Mouse (Mus musculus) ES-E14 (cell line): Measurements from ENCODE around the gene Sh2d4b. TPM values are rescaled to one million over a fixed set of nuclear protein-coding genes. Genes with fewer than 3 reads are reported as not detected.

Source experiments
- DNase-seq: peaks from one replicate; pipeline ENCODE4 v3.0.0-alpha.2; 2013; ENCODE audit warnings: low read depth, low spot score
- H3K27ac ChIP-seq: 2 replicates; pipeline ENCODE4 v1.5.1; 2012; ENCODE audit warnings: low read depth, mild to moderate bottlenecking, low read length, moderate library complexity, mixed read lengths; ENCODE audit not compliant: poor library complexity, insufficient read depth, severe bottlenecking
- H3K36me3 ChIP-seq: 2 replicates; pipeline ENCODE4 v1.6.1; 2012; ENCODE audit warnings: mild to moderate bottlenecking, low read length, moderate library complexity, mixed read lengths; ENCODE audit not compliant: control insufficient read depth, poor library complexity, insufficient read depth, severe bottlenecking
- H3K4me1 ChIP-seq, 2 experiments: fragments of 150-350 bp in 1 of 2; sonication (generic) in 1 of 2; 2 replicates each; pipeline ENCODE4 v1.6.1; 2012; ENCODE audit warnings: low read length in 2 of 2, mild to moderate bottlenecking in 1 of 2, mixed read lengths in 1 of 2; ENCODE audit not compliant: control insufficient read depth in 2 of 2, insufficient read depth in 2 of 2, poor library complexity in 1 of 2
- H3K4me3 ChIP-seq, 2 experiments: fragments of 150-350 bp in 1 of 2; sonication (generic) in 1 of 2; 2 replicates each; pipeline ENCODE4 v1.5.1; 2012; ENCODE audit warnings: low read length in 2 of 2, low read depth in 1 of 2, mild to moderate bottlenecking in 1 of 2, mixed read lengths in 1 of 2; ENCODE audit not compliant: insufficient read depth in 1 of 2, poor library complexity in 1 of 2, severe bottlenecking in 1 of 2
- H3K9ac ChIP-seq: 2 replicates; pipeline ENCODE4 v1.6.1; 2012; ENCODE audit warnings: low read depth, mild to moderate bottlenecking, low read length, mixed read lengths; ENCODE audit not compliant: poor library complexity, insufficient read depth, severe bottlenecking
- H3K9me3 ChIP-seq: fragments of 150-350 bp; sonication (generic); 2 replicates; pipeline ENCODE4 v1.6.1; 2012; ENCODE audit warnings: low read depth, mild to moderate bottlenecking, low read length; ENCODE audit not compliant: control insufficient read depth, insufficient read depth
- CHD2 ChIP-seq: IDR thresholded peaks from 2 replicates; pipeline ENCODE4 v1.6.1; 2014; ENCODE audit warnings: mild to moderate bottlenecking, low read depth, low read length, inconsistent platforms
- HCFC1 ChIP-seq: IDR thresholded peaks from 2 replicates; pipeline ENCODE4 v1.6.1; 2012; ENCODE audit warnings: low read length, inconsistent platforms, borderline replicate concordance; ENCODE audit not compliant: insufficient read depth
- MAFK ChIP-seq: IDR thresholded peaks from 2 replicates; pipeline ENCODE4 v1.6.1; 2014; ENCODE audit warnings: mild to moderate bottlenecking, low read depth, low read length, inconsistent platforms; ENCODE audit not compliant: insufficient read depth
- ZC3H11A ChIP-seq: IDR thresholded peaks from 2 replicates; pipeline ENCODE4 v1.6.1; 2012; ENCODE audit warnings: low read depth, mild to moderate bottlenecking, inconsistent platforms, low read length, borderline replicate concordance
- ZNF384 ChIP-seq: IDR thresholded peaks from 2 replicates; pipeline ENCODE4 v1.6.1; 2012; ENCODE audit warnings: low read depth, low read length, inconsistent platforms
- in situ Hi-C, 2 experiments: fragments of 600-800 bp; cut with MboI; formaldehyde crosslinking; loops; one replicate each; pipeline ENCODE4 v1.15.1; 2025; ENCODE audit warnings: low sequenced_read_pairs in 2 of 2, inconsistent platforms in 1 of 2; ENCODE audit not compliant: unreplicated experiment in 2 of 2
- total RNA-seq: library from RNA; depleted of rRNA; stranded (reverse); fragments of 300-350 nt; gene quantifications from 2 replicates; pipeline ENCODE4 v1.2.3, GENCODE M21; 2012; rRNA removed

The Sh2d4b gene
- 2.5 and 2.6 TPM in 2 replicates for total RNA-seq

DNA sequence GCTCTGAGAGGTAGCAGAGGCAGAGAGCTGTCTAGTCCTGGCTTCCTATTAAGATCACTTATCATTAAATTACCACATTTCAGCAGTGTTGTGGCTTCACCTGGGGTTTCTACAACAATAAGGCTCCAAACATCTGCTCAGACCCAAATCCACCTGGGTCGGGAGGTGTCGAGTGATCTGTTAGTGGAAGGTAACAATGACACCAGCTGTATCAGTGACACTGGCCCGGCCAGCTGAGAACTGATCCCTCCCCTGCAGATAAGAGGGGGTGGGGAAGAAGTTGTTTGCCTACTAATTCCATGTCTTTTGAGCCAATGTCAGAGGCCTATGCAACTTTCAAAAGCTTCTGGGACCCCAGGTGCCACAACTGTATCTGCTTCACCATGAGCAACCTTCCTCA is at the start of gene Sh2d4b:
Gene Sh2d4b, minus strand, starts transcription at position 71 of the 400 bp plus-strand sequence.
- TF ChIP-seq ZC3H11A (no peak), ZNF384 (no peak), CHD2 (no peak), MAFK (no peak), HCFC1 (no peak)
- Histone ChIP-seq H3K9me3 (no peaks in the 10 kb centered on the region), H3K36me3 (no peaks in the 10 kb centered on the region), H3K4me1 (peaks cover 9 to 10% of the 10 kb centered on the region in 2 experiments), H3K27ac (peak within 1 kb of the TSS; percentile 77; the same call in 1 of the 2 replicates), H3K4me3 (peak within 1 kb of the TSS in 1 of 2 experiments; percentile 23; a peak in 1 of 4 replicates), H3K9ac (peak within 1 kb of the TSS; percentile 59; the same call in 1 of the 2 replicates)
- no peak for DNase-seq
- in situ Hi-C loops: no loop called here

GRCm38 (mm10) chr14:40942429-40942828 is 49.4 kb upstream of the Sh2d4b start:
- no peak overlapping the region for H3K9ac ChIP-seq
- no peaks in the 10 kb centered on the region for H3K36me3 ChIP-seq
- TF ChIP-seq CHD2 (no peak), ZC3H11A (no peak), ZNF384 (no peak), MAFK (no peak), HCFC1 (no peak)
- DNase-seq: no peak
- peaks cover 0 to 3% of the 10 kb centered on the region in 2 experiments; a peak in 1 of 4 replicates for H3K4me1 ChIP-seq
- no peaks in the 10 kb centered on the region for H3K9me3 ChIP-seq
- no peak overlapping the region for H3K4me3 ChIP-seq
- no peak overlapping the region for H3K27ac ChIP-seq
- in situ Hi-C loops: no loop called here

DNA sequence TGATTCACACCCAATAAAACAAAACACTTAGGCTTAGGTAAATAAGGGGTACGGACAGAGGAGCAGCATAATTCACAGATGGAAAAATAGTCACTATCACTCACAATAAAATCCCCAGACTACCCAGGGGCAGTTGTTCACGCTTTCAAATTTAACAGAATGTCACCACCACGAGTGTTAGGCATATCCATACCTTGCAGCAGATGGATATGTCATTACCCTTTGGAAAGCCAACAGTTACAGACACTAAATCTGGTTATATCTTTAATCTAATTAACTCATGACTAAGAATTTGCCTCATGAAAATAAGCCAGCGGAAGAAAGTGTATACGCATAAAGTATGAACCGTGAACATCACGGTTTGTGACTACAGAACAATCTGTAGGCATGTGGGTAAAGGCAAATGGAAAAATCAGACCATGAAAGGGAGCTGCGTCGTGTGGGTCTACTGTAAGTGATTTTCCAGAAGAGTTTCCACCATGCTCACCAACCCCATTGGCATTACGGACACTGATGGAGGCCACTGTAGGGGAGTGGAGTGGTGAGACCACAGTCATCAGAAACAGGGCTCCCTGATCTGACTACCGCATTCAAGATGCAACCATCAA is 45.4 kb upstream of the Sh2d4b start:
- no peak overlapping the region for H3K9ac ChIP-seq
- no peaks in the 10 kb centered on the region for H3K36me3 ChIP-seq
- TF ChIP-seq ZNF384 (no peak), MAFK (no peak), ZC3H11A (no peak), CHD2 (no peak), HCFC1 (no peak)
- DNase-seq: no peak
- in situ Hi-C loops: no loop called here
- H3K4me1 ChIP-seq: peaks cover 0 to 10% of the 10 kb centered on the region in 2 experiments; a peak in 2 of 4 replicates
- no peak overlapping the region for H3K4me3 ChIP-seq
- no peak overlapping the region for H3K27ac ChIP-seq
- no peaks in the 10 kb centered on the region for H3K9me3 ChIP-seq

GRCm38 (mm10) chr14:40937052-40937451 is 44.0 kb upstream of the Sh2d4b start:
- H3K4me1 ChIP-seq: peaks cover 0 to 10% of the 10 kb centered on the region in 2 experiments; a peak in 2 of 4 replicates
- in situ Hi-C loops: no loop called here
- peaks cover 2% of the 10 kb centered on the region; the same call in 1 of the 2 replicates for H3K36me3 ChIP-seq
- H3K9me3 ChIP-seq: no peaks in the 10 kb centered on the region
- no peak overlapping the region for H3K9ac ChIP-seq
- H3K27ac ChIP-seq: no peak overlapping the region
- TF ChIP-seq HCFC1 (no peak), MAFK (no peak)
- no peak overlapping the region for H3K4me3 ChIP-seq
- no peak for DNase-seq

- H3K9ac ChIP-seq: no peak overlapping the region
- no peak overlapping the region for H3K4me3 ChIP-seq
- TF ChIP-seq HCFC1 (no peak), ZC3H11A (no peak), ZNF384 (no peak), CHD2 (no peak), MAFK (no peak)
- H3K4me1 ChIP-seq: peaks cover 0 to 10% of the 10 kb centered on the region in 2 experiments; a peak in 2 of 4 replicates
- in situ Hi-C loops: no loop called here
- H3K27ac ChIP-seq: no peak overlapping the region
- no peak for DNase-seq
- H3K9me3 ChIP-seq: no peaks in the 10 kb centered on the region
- peaks cover 2% of the 10 kb centered on the region; the same call in 1 of the 2 replicates for H3K36me3 ChIP-seq
Measured at GRCm38 (mm10) chr14:40935481-40935880, 42.4 kb upstream of the Sh2d4b start.
